Mouse (Mus musculus) adrenal gland, postnatal 0 days (tissue): Measurements from ENCODE around the gene Nup50. TPM values are rescaled to one million over a fixed set of nuclear protein-coding genes. Genes with fewer than 3 reads are reported as not detected.

Experiments
- microRNA-seq: library from miRNA; unstranded; fragments of <30 nt; microRNA quantifications from one replicate; pipeline ENCODE4, GENCODE M21; 2016; ENCODE audit warnings: borderline replicate concordance; ENCODE audit not compliant: insufficient number of aligned reads
- polyA plus RNA-seq: library from polyadenylated mRNA; unstranded; fragments of >200 nt; fragmentation: Nextera tagmentation; extraction: Ambion mirVana; gene quantifications from 2 replicates; pipeline ENCODE4 v1.2.1, GENCODE M21; 2015

Nup50 gene
- 12.5 and 19.0 TPM in 2 replicates for polyA plus RNA-seq

GRCm38 (mm10) chr15:84922884-84923507 is at the start of gene Nup50:
Gene Nup50, plus strand, starts transcription at chr15:84923411.

DNA sequence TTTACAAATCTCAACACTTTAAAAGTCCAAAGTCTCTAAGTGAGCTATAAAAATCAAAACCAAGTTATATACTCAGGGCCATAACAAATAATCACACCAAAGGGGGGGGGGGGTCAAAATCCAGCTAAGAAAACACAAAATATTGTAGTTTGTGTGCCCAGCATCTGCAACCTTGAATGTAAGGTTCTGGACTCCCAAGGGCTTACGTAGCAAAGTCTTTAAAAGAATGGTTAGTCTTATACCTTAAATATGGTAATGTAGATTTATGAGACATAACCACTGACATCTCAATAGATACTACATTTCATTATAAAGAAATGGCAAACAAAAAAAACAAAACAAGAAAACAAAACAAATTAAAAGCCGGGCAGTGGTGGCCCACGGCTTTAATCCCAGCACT is 3.3 kb upstream of the Nup50 start, which contains the start of gene Gm29666:
Gene Gm29666, minus strand, starts transcription at position 101 of the 400 bp plus-strand sequence.

GRCm38 (mm10) chr15:84987874-84988825 is 64.9 kb downstream of the Nup50 start, which contains the start of gene 5031439G07Rik:
Gene 5031439G07Rik, minus strand, starts transcription at chr15:84988551.

Small RNAs within 50 kb of the gene (microRNA-seq; reads per million reads assigned to microRNA genes)
- 14.4 reads per million, percentile 20 among the genes with 10 or more reads in this experiment for gene Mir1249

Other genes with a start within 250 kb of the Nup50 start
- 2.9 and 3.3 TPM in 2 replicates for gene Arhgap8, start 203.4 kb upstream of the Nup50 start, polyA plus RNA-seq
- 0.17 and 0.33 TPM in 2 replicates for gene Phf21b, start 67.4 kb upstream of the Nup50 start, polyA plus RNA-seq
- gene Gm29666, start 3.4 kb upstream of the Nup50 start, polyA plus RNA-seq = 0.24 and 0.30 TPM in 2 replicates
- gene 5031439G07Rik, start 65.1 kb downstream of the Nup50 start, polyA plus RNA-seq = 15.0 and 17.2 TPM in 2 replicates
- 0.44 and 0.84 TPM in 2 replicates for gene Upk3a, start 93.7 kb downstream of the Nup50 start, polyA plus RNA-seq
- 13.8 and 14.0 TPM in 2 replicates for gene Fam118a, start 105.5 kb downstream of the Nup50 start, polyA plus RNA-seq
- 0.06 and 0.08 TPM in 2 replicates for gene Smc1b, start 208.6 kb downstream of the Nup50 start, polyA plus RNA-seq
- 0.10 and 0.20 TPM in 2 replicates for gene Ribc2, start 208.7 kb downstream of the Nup50 start, polyA plus RNA-seq